Mouse (Mus musculus) neural tube, embryonic 11.5 days (tissue): ENCODE measurements around the gene Mef2c. TPM values are rescaled to one million over a fixed set of nuclear protein-coding genes. Genes with fewer than 3 reads are reported as not detected.

Source experiments
- ATAC-seq: fragments of 200-750 bp; cut with Nextera tagmentation; 2 replicates; pipeline ENCODE4 v1.8.0; 2017; ENCODE audit warnings: moderate number of reproducible peaks, mild to moderate bottlenecking, moderate TSS enrichment, moderate library complexity; ENCODE audit not compliant: insufficient read depth, low FRiP score, low TSS enrichment
- DNase-seq: peaks from one replicate; pipeline ENCODE4 v3.0.0-alpha.2; 2015; ENCODE audit warnings: low spot score
- H3K27ac ChIP-seq: fragments of 300-500 bp; sonication (generic); 2 replicates; pipeline ENCODE4 v1.5.1; 2014; ENCODE audit warnings: low read depth, mild to moderate bottlenecking, low read length
- H3K27me3 ChIP-seq: fragments of 300-500 bp; sonication (generic); 2 replicates; pipeline ENCODE4 v1.6.1; 2014; ENCODE audit warnings: mild to moderate bottlenecking, low read length, mixed read lengths; ENCODE audit not compliant: control insufficient read depth, insufficient read depth
- H3K36me3 ChIP-seq: fragments of 300-500 bp; sonication (generic); 2 replicates; pipeline ENCODE4 v1.6.1; 2014; ENCODE audit warnings: mild to moderate bottlenecking, low read length, moderate library complexity, mixed read lengths; ENCODE audit not compliant: control insufficient read depth, insufficient read depth
- H3K4me1 ChIP-seq: fragments of 300-500 bp; sonication (generic); 2 replicates; pipeline ENCODE4 v1.6.1; 2014; ENCODE audit warnings: low read length, mixed read lengths; ENCODE audit not compliant: control insufficient read depth, insufficient read depth
- H3K4me2 ChIP-seq: fragments of 300-500 bp; sonication (generic); 2 replicates; pipeline ENCODE4 v1.6.1; 2014; ENCODE audit warnings: low read depth, mild to moderate bottlenecking, moderate library complexity
- H3K4me3 ChIP-seq: fragments of 300-500 bp; sonication (generic); 2 replicates; pipeline ENCODE4 v1.5.1; 2014; ENCODE audit warnings: low read depth, low read length
- H3K9ac ChIP-seq: fragments of 300-500 bp; sonication (generic); 2 replicates; pipeline ENCODE4 v1.6.1; 2014; ENCODE audit warnings: mild to moderate bottlenecking, low read length
- H3K9me3 ChIP-seq: fragments of 300-500 bp; sonication (generic); 2 replicates; pipeline ENCODE4 v1.6.1; 2016; ENCODE audit warnings: low read length; ENCODE audit not compliant: control insufficient read depth
- WGBS: fragments of 180-500 bp; shearing (Covaris S2); extraction: QIAGEN DNeasy Blood & Tissue Kit; methylation state at CpG from one replicate; pipeline ENCODE4 v1.1.7; 2014; 5-methylcytosine and 5-hydroxymethylcytosine counted together
- polyA plus RNA-seq: library from polyadenylated mRNA; unstranded; fragments of >200 nt; fragmentation: Nextera tagmentation; extraction: Ambion mirVana; gene quantifications from 2 replicates; pipeline ENCODE4 v1.2.1, GENCODE M21; 2014

Mef2c gene
- polyA plus RNA-seq = 34.4 and 39.3 TPM in 2 replicates

DNA sequence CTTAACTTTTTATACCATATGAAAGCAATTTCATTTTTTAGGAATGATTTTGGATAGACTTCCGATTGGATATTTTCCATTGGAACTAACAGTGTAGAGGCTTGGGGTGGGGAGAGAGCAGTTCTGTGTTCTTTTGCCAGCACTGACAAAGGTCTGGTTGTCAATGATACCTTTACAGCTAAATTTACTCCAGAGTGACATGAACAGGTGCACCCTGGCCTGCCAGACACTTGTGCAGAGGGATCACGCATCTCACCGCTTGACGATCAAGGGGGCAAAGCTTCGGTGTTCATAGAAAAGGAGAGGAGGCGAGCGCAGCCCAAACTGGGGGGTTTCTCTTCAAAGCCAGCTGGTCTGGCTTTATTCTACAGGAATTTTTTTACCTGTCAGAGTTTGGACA lies at the start of gene Mef2c:
Gene Mef2c, plus strand, starts transcription at position 116 of the 400 bp plus-strand sequence.
- Histone ChIP-seq H3K27me3 (no peaks in the 10 kb centered on the region), H3K9ac (no peak within 1 kb of the TSS), H3K4me1 (no peaks in the 10 kb centered on the region), H3K27ac (no peak within 1 kb of the TSS), H3K36me3 (no peaks in the 10 kb centered on the region), H3K9me3 (no peaks in the 10 kb centered on the region), H3K4me3 (no peak within 1 kb of the TSS), H3K4me2 (no peak within 1 kb of the TSS)
- 85% methylated on average over 7 of the region's 7 CpGs for WGBS
- ATAC-seq = no peak
- no peak for DNase-seq

DNA sequence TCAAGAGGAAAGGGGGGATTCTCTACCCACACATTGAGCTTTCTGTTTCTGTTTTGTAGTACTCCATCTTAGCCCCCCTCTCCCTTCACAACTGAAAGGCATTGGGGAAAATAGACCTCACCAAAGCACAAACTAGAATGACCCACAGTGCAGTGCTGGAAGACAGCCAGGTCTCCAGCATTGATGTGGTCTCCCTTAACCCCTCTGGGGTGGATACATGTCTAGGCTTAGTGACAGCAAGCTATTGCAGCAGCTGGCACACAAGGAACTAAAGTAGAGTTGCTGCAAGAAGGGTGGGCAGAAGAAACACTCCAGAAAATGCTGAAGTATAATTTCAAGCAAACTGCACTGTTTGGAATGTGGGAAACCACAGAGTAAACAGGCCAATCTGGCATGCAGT lies 45.1 kb upstream of the Mef2c start:
- no peak for DNase-seq
- H3K36me3 ChIP-seq = no peaks in the 10 kb centered on the region
- no peaks in the 10 kb centered on the region for H3K27me3 ChIP-seq
- H3K4me2 ChIP-seq = no peak overlapping the region
- ATAC-seq = no peak
- no peak overlapping the region for H3K4me3 ChIP-seq
- H3K27ac ChIP-seq = no peak overlapping the region
- no peaks in the 10 kb centered on the region for H3K9me3 ChIP-seq
- H3K9ac ChIP-seq = no peak overlapping the region
- H3K4me1 ChIP-seq = no peaks in the 10 kb centered on the region

DNA sequence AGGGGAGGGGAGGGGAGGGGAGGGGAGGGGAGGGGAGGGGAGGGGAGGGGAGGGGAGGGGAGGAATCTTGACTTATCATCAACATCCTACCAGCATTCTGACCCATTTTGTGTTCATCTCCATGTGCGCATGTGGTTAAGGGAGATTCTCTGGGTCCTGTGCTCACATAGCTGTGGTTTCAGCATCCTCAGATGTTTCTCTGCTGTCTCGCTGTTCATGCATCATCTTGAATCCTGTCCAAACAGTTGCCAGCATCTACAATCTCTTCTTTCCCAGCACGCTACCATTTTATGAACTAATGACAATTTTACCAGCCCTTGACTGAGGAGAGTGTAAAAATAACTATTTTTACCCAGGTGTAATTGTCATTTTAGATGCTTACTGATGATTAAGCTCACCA lies 44.2 kb upstream of the Mef2c start:
- Histone ChIP-seq H3K4me2 (no peak overlapping the region), H3K36me3 (no peaks in the 10 kb centered on the region), H3K4me1 (no peaks in the 10 kb centered on the region), H3K9ac (no peak overlapping the region), H3K27ac (no peak overlapping the region), H3K27me3 (no peaks in the 10 kb centered on the region), H3K4me3 (no peak overlapping the region), H3K9me3 (no peaks in the 10 kb centered on the region)
- no peak for DNase-seq
- 97% methylated on average over 3 of the region's 3 CpGs for WGBS
- no peak for ATAC-seq

DNA sequence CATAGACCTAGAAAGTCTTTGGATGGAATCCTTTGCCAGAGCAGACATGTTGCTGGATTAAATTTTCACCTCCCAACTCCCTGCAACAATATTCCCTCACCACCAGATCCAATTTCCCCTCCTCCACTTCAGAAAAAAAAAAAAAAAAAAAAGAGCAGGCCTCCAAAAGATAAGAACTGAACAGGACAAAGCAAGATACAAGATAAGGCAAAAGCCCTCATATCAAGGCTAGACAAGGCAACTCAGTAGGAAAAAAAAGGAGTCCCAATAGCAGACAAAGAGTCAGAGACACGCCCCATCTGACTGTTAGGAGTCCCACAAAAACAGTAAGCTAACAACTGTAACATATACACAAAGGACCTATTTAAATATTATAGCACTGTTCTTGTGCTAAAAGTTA lies 43.2 kb upstream of the Mef2c start:
- whole genome bisulfite sequencing = 97% methylated on average over 1 of the region's 1 CpGs
- DNase-seq (no peak), ATAC-seq (no peak)
- Histone ChIP-seq H3K9ac (no peak overlapping the region), H3K4me1 (no peaks in the 10 kb centered on the region), H3K4me2 (no peak overlapping the region), H3K4me3 (no peak overlapping the region), H3K27ac (no peak overlapping the region), H3K9me3 (no peaks in the 10 kb centered on the region), H3K27me3 (no peaks in the 10 kb centered on the region), H3K36me3 (no peaks in the 10 kb centered on the region)

DNA sequence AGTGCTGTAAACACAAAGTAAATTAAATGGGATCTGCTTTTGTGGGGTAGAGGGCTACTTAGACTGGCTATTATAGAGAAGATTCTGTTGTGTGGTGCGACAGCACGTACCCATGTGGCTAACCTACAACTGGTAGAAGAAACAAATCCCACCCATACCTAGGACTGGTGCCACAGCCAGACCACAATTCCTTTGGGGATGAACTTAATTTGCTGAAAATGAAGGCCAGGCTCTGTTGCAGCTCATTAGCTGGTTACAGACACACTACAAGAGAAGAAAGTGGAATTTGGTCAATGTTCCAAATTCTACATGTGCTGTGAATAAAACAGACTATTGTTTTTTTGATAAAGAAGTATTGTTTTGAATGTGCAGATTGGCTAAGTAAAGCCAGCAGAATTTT lies 42.3 kb upstream of the Mef2c start:
- no peaks in the 10 kb centered on the region for H3K9me3 ChIP-seq
- DNase-seq (no peak), ATAC-seq (no peak)
- H3K4me3 ChIP-seq = no peak overlapping the region
- H3K9ac ChIP-seq = no peak overlapping the region
- H3K4me2 ChIP-seq = no peak overlapping the region
- no peaks in the 10 kb centered on the region for H3K27me3 ChIP-seq
- no peak overlapping the region for H3K27ac ChIP-seq
- WGBS = 92% methylated on average over 2 of the region's 2 CpGs
- H3K4me1 ChIP-seq = no peaks in the 10 kb centered on the region
- H3K36me3 ChIP-seq = no peaks in the 10 kb centered on the region

DNA sequence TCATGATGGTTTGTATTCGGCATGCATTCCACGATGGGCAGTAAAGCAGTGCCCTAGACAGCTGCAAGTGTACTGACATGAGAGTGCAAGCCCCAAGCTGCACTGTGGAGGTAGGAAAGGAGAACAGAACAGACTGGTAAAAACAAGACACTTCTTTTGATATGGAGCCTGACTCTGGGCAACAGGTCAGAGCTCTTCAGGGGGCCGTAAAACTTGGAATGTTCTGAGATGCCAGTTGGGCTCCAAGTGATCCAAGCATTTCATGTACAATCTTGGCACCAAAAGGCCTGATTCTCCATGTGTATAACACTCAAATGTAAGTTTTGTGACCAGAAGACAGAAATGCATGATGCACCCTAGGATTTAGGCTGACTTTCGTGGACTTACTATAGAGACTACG lies 37.1 kb upstream of the Mef2c start:
- no peak overlapping the region for H3K4me2 ChIP-seq
- no peak overlapping the region for H3K9ac ChIP-seq
- 87% methylated on average over 5 of the region's 5 CpGs for WGBS
- H3K27me3 ChIP-seq = no peaks in the 10 kb centered on the region
- H3K27ac ChIP-seq = no peak overlapping the region
- H3K4me1 ChIP-seq = no peaks in the 10 kb centered on the region
- no peaks in the 10 kb centered on the region for H3K9me3 ChIP-seq
- H3K36me3 ChIP-seq = no peaks in the 10 kb centered on the region
- H3K4me3 ChIP-seq = no peak overlapping the region
- no peak for DNase-seq
- ATAC-seq = no peak

DNA sequence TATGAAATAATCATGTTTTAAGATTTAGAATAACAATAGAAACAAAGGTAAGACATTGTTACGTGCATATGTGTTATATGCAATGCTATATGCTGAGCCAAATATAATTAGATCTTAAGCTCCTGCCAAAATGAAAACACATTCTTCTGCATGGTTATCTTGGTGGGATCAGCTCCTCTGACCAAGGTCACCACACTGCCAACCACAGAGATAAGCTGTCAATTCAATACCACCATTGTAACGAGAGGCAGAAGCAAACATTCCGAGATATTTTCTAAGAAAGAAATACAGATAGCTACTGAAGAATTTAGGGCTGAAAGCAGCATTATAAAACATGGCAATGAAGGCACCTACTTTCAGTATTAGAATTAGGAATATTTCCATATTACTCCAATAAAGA lies 35.0 kb upstream of the Mef2c start:
- H3K27ac ChIP-seq = no peak overlapping the region
- H3K4me1 ChIP-seq = no peaks in the 10 kb centered on the region
- WGBS = 91% methylated on average over 3 of the region's 3 CpGs
- H3K36me3 ChIP-seq = no peaks in the 10 kb centered on the region
- no peak overlapping the region for H3K4me3 ChIP-seq
- no peak overlapping the region for H3K9ac ChIP-seq
- DNase-seq (no peak), ATAC-seq (no peak)
- no peaks in the 10 kb centered on the region for H3K9me3 ChIP-seq
- H3K27me3 ChIP-seq = no peaks in the 10 kb centered on the region
- no peak overlapping the region for H3K4me2 ChIP-seq

DNA sequence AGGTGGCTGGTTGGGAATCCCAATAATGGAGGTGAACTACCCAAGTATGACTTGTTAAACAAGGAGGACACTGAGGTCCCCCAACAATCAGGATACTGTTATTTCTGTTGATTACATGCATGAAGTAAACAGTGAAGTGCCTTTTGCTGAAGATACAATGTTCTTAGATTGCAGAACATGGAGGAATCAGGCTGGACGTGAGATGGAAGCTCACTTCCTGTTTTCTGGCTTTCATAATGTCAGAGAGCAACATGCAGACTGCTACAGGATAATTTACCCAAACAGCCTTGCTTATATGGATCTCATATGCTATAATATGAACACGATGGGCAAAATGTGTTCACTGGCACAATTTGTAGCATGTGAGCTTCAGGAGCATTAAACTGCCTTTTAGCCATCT lies 30.1 kb upstream of the Mef2c start:
- DNase-seq (no peak), ATAC-seq (no peak)
- H3K27ac ChIP-seq = no peak overlapping the region
- no peak overlapping the region for H3K4me3 ChIP-seq
- no peaks in the 10 kb centered on the region for H3K27me3 ChIP-seq
- H3K4me1 ChIP-seq = no peaks in the 10 kb centered on the region
- H3K9me3 ChIP-seq = no peaks in the 10 kb centered on the region
- no peak overlapping the region for H3K4me2 ChIP-seq
- no peaks in the 10 kb centered on the region for H3K36me3 ChIP-seq
- 92% methylated on average over 2 of the region's 2 CpGs for WGBS
- H3K9ac ChIP-seq = no peak overlapping the region

DNA sequence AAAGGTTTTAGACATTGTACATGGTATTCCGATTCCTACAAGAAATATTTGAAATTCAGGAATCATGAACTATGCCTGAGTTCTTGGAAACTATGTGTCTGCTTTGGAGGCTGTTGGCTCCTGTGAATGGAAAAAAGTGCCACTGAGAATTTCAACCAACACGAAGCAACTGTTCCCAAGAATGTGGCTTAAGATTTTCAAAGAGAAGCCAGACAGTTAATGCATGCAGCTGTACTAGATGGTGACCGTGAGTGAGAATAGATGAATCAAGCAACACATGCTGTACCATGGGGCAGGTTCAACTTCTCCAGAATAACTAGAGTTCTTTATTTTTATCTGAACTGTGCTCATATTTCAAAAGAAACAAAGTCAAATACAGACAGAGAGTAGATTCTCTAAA lies 23.4 kb upstream of the Mef2c start:
- H3K4me1 ChIP-seq = no peaks in the 10 kb centered on the region
- H3K9me3 ChIP-seq = no peaks in the 10 kb centered on the region
- no peaks in the 10 kb centered on the region for H3K36me3 ChIP-seq
- H3K9ac ChIP-seq = no peak overlapping the region
- H3K27me3 ChIP-seq = no peaks in the 10 kb centered on the region
- H3K4me2 ChIP-seq = no peak overlapping the region
- ATAC-seq = no peak
- H3K27ac ChIP-seq = no peak overlapping the region
- no peak for DNase-seq
- WGBS = 74% methylated on average over 3 of the region's 3 CpGs
- H3K4me3 ChIP-seq = no peak overlapping the region
